Mouse (Mus musculus): ENCODE data around the gene Spryd4. TPM values are rescaled to one million over a fixed set of nuclear protein-coding genes. Genes with fewer than 3 reads are reported as not detected.
"Not testable (repeated sequence)": the region's sequence is repeated elsewhere in the genome, so short reads cannot be mapped to it uniquely, and the experiment has no call there.

The Spryd4 gene
- 31.1 and 34.6 TPM in 2 replicates for polyA plus RNA-seq (2015; fragmentation: Nextera tagmentation; extraction: Ambion mirVana)

GRCm38 (mm10) chr10:128211390-128212108 lies at the start of gene Spryd4:
Gene Spryd4 (minus strand): TSS chr10:128211807.
- peak within 1 kb of the TSS; percentile 60 for H3K9ac ChIP-seq
- H3K36me3 ChIP-seq = 0 out of 2 replicates have a peak, but pooled peaks cover 2% of the 10 kb centered on the region
- WGBS = under 1% methylated on average over 30 of the region's 30 CpGs
- H3K4me2 ChIP-seq = peak within 1 kb of the TSS; percentile 85
- H3K27ac ChIP-seq = peak within 1 kb of the TSS; percentile 57; the same call in 1 of the 2 replicates
- H3K9me3 ChIP-seq = no peaks in the 10 kb centered on the region
- H3K4me3 ChIP-seq (replicated peaks) = peak within 1 kb of the TSS; percentile 72
- peaks cover 15% of the 10 kb centered on the region for H3K4me1 ChIP-seq
- H3K27me3 ChIP-seq (replicated peaks) = no peaks in the 10 kb centered on the region
- ATAC-seq (ENCODE audit: insufficient read depth, low FRiP score, low read depth) = peak; percentile 91

- ATAC-seq (ENCODE audit: insufficient read depth, low FRiP score, low read depth); H3K4me1 ChIP-seq; H3K27ac ChIP-seq; H3K9me3 ChIP-seq; H3K4me2 ChIP-seq; H3K9ac ChIP-seq; H3K4me3 ChIP-seq (replicated peaks); H3K27me3 ChIP-seq (replicated peaks); H3K36me3 ChIP-seq: not testable (repeated sequence)
- 65% methylated on average over 7 of the region's 7 CpGs for WGBS
Measured at GRCm38 (mm10) chr10:128260376-128260775, 48.8 kb upstream of the Spryd4 start.

GRCm38 (mm10) chr10:128259946-128260345 lies 48.3 kb upstream of the Spryd4 start:
- no peak overlapping the region for H3K4me2 ChIP-seq
- 81% methylated on average over 5 of the region's 5 CpGs for WGBS
- H3K4me3 ChIP-seq (replicated peaks) = no peak overlapping the region
- H3K27ac ChIP-seq = no peak overlapping the region
- H3K9ac ChIP-seq = no peak overlapping the region
- H3K36me3 ChIP-seq = no peaks in the 10 kb centered on the region
- no peak for ATAC-seq (ENCODE audit: insufficient read depth, low FRiP score, low read depth)
- H3K4me1 ChIP-seq = no peaks in the 10 kb centered on the region
- H3K27me3 ChIP-seq (replicated peaks) = no peaks in the 10 kb centered on the region
- no peaks in the 10 kb centered on the region for H3K9me3 ChIP-seq

GRCm38 (mm10) chr10:128258953-128259352 lies 47.3 kb upstream of the Spryd4 start:
- H3K9ac ChIP-seq = no peak overlapping the region
- no peaks in the 10 kb centered on the region for H3K36me3 ChIP-seq
- H3K4me1 ChIP-seq = no peaks in the 10 kb centered on the region
- no peaks in the 10 kb centered on the region for H3K9me3 ChIP-seq
- H3K4me2 ChIP-seq = no peak overlapping the region
- H3K4me3 ChIP-seq (replicated peaks) = no peak overlapping the region
- WGBS = 57% methylated on average over 4 of the region's 4 CpGs
- H3K27me3 ChIP-seq (replicated peaks) = no peaks in the 10 kb centered on the region
- no peak overlapping the region for H3K27ac ChIP-seq
- ATAC-seq (ENCODE audit: insufficient read depth, low FRiP score, low read depth) = peak; percentile 22; the same call in 1 of the 2 replicates

- no peaks in the 10 kb centered on the region; the same call in 1 of the 2 replicates for H3K36me3 ChIP-seq
- ATAC-seq (ENCODE audit: insufficient read depth, low FRiP score, low read depth) = no peak
- H3K27me3 ChIP-seq (replicated peaks) = no peaks in the 10 kb centered on the region
- no peak overlapping the region for H3K27ac ChIP-seq
- no peak overlapping the region for H3K4me2 ChIP-seq
- H3K9me3 ChIP-seq = no peaks in the 10 kb centered on the region
- WGBS = 86% methylated on average over 8 of the region's 8 CpGs
- H3K4me3 ChIP-seq (replicated peaks) = no peak overlapping the region
- H3K9ac ChIP-seq = no peak overlapping the region
- no peaks in the 10 kb centered on the region for H3K4me1 ChIP-seq
Measured at GRCm38 (mm10) chr10:128256328-128256727, 44.7 kb upstream of the Spryd4 start.

GRCm38 (mm10) chr10:128255925-128256324 lies 44.3 kb upstream of the Spryd4 start:
- no peak for ATAC-seq (ENCODE audit: insufficient read depth, low FRiP score, low read depth)
- H3K27me3 ChIP-seq (replicated peaks) = no peaks in the 10 kb centered on the region
- H3K4me1 ChIP-seq = no peaks in the 10 kb centered on the region
- no peak overlapping the region for H3K9ac ChIP-seq
- H3K27ac ChIP-seq = no peak overlapping the region
- peaks cover 4% of the 10 kb centered on the region for H3K36me3 ChIP-seq
- H3K4me3 ChIP-seq (replicated peaks) = no peak overlapping the region
- H3K4me2 ChIP-seq = no peak overlapping the region
- no peaks in the 10 kb centered on the region for H3K9me3 ChIP-seq
- 82% methylated on average over 8 of the region's 8 CpGs for WGBS

- H3K4me2 ChIP-seq = no peak within 1 kb of the TSS
- no peaks in the 10 kb centered on the region for H3K9me3 ChIP-seq
- no peaks in the 10 kb centered on the region for H3K27me3 ChIP-seq (replicated peaks)
- no peaks in the 10 kb centered on the region for H3K4me1 ChIP-seq
- no peak within 1 kb of the TSS for H3K27ac ChIP-seq
- H3K9ac ChIP-seq = no peak within 1 kb of the TSS
- H3K4me3 ChIP-seq (replicated peaks) = no peak within 1 kb of the TSS
- WGBS = 76% methylated on average over 4 of the region's 4 CpGs
- no peak for ATAC-seq (ENCODE audit: insufficient read depth, low FRiP score, low read depth)
- peaks cover 24% of the 10 kb centered on the region for H3K36me3 ChIP-seq
Measured at GRCm38 (mm10) chr10:128253677-128254255, 42.2 kb upstream of the Spryd4 start, which contains the start of gene Apon. Gene Apon (plus strand): TSS chr10:128254096.

- Histone ChIP-seq H3K4me3 (replicated peaks) (no peak overlapping the region), H3K9ac (no peak overlapping the region), H3K4me2 (no peak overlapping the region), H3K9me3 (no peaks in the 10 kb centered on the region), H3K27ac (no peak overlapping the region), H3K4me1 (no peaks in the 10 kb centered on the region), H3K36me3 (peaks cover 49% of the 10 kb centered on the region), H3K27me3 (replicated peaks) (no peaks in the 10 kb centered on the region)
- ATAC-seq (ENCODE audit: insufficient read depth, low FRiP score, low read depth) = no peak
- WGBS = 92% methylated on average over 13 of the region's 13 CpGs
Measured at GRCm38 (mm10) chr10:128250565-128250964, 39.0 kb upstream of the Spryd4 start.

- no peak overlapping the region for H3K9ac ChIP-seq
- H3K27me3 ChIP-seq (replicated peaks) = no peaks in the 10 kb centered on the region
- no peaks in the 10 kb centered on the region for H3K4me1 ChIP-seq
- no peaks in the 10 kb centered on the region for H3K9me3 ChIP-seq
- H3K4me3 ChIP-seq (replicated peaks) = no peak overlapping the region
- peaks cover 70% of the 10 kb centered on the region for H3K36me3 ChIP-seq
- 81% methylated on average over 17 of the region's 17 CpGs for whole genome bisulfite sequencing
- no peak overlapping the region for H3K4me2 ChIP-seq
- H3K27ac ChIP-seq = no peak overlapping the region
- ATAC-seq (ENCODE audit: insufficient read depth, low FRiP score, low read depth) = no peak
Measured at GRCm38 (mm10) chr10:128247020-128247732, 35.6 kb upstream of the Spryd4 start.

- no peak overlapping the region for H3K4me3 ChIP-seq (replicated peaks)
- H3K4me2 ChIP-seq = no peak overlapping the region
- peaks cover 67% of the 10 kb centered on the region for H3K36me3 ChIP-seq
- H3K9me3 ChIP-seq = no peaks in the 10 kb centered on the region
- H3K9ac ChIP-seq = no peak overlapping the region
- WGBS = 93% methylated on average over 15 of the region's 15 CpGs
- H3K4me1 ChIP-seq = no peaks in the 10 kb centered on the region
- H3K27me3 ChIP-seq (replicated peaks) = no peaks in the 10 kb centered on the region
- no peak overlapping the region for H3K27ac ChIP-seq
- ATAC-seq (ENCODE audit: insufficient read depth, low FRiP score, low read depth) = no peak
Measured at GRCm38 (mm10) chr10:128244121-128244520, 32.5 kb upstream of the Spryd4 start.

- ATAC-seq (ENCODE audit: insufficient read depth, low FRiP score, low read depth) = no peak
- Histone ChIP-seq H3K4me3 (replicated peaks) (no peak overlapping the region), H3K36me3 (peaks cover 62% of the 10 kb centered on the region), H3K27ac (no peak overlapping the region), H3K9ac (no peak overlapping the region), H3K27me3 (replicated peaks) (no peaks in the 10 kb centered on the region), H3K4me1 (no peaks in the 10 kb centered on the region), H3K4me2 (no peak overlapping the region), H3K9me3 (no peaks in the 10 kb centered on the region)
- 91% methylated on average over 8 of the region's 8 CpGs for WGBS
Measured at GRCm38 (mm10) chr10:128243252-128243651, 31.6 kb upstream of the Spryd4 start.

GRCm38 (mm10) chr10:128240131-128240530 lies 28.5 kb upstream of the Spryd4 start:
- H3K27ac ChIP-seq = no peak overlapping the region
- no peaks in the 10 kb centered on the region for H3K4me1 ChIP-seq
- peaks cover 40% of the 10 kb centered on the region for H3K36me3 ChIP-seq
- 79% methylated on average over 18 of the region's 18 CpGs for WGBS
- no peak overlapping the region for H3K4me3 ChIP-seq (replicated peaks)
- no peaks in the 10 kb centered on the region for H3K27me3 ChIP-seq (replicated peaks)
- no peak overlapping the region for H3K9ac ChIP-seq
- H3K9me3 ChIP-seq = no peaks in the 10 kb centered on the region
- no peak overlapping the region for H3K4me2 ChIP-seq
- ATAC-seq (ENCODE audit: insufficient read depth, low FRiP score, low read depth) = no peak

Data from stomach, embryonic 15.5 days (tissue).